Mouse (Mus musculus): ENCODE measurements around the gene Kcnd2. TPM values are rescaled to one million over a fixed set of nuclear protein-coding genes. Genes with fewer than 3 reads are reported as not detected.
"Not testable (repeated sequence)": the region's sequence is repeated elsewhere in the genome, so short reads cannot be mapped to it uniquely, and the experiment has no call there.

The Kcnd2 gene
- polyA plus RNA-seq, 1 experiment from 2014 or later, result 0.68 TPM

DNA sequence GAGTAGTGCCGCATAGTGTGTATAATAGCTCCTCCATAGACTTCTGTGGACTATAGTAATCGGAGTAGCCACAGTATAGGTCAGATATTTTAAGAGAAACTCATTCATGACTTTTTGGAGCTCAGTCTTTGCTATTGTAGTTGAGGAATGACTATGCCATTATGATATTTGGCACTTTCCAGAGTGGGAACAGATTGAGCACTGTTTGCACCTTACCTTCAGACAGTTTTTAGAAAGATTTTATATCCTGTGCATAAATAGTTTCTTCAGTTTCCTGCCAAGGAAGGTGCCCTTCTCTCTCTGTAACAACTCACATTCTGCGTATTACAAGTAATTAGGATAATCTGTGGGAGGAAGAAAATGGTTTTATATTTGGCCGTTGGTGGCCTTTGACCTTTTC, 89.6 kb downstream of the Kcnd2 start:
- 89% methylated on average over 4 of the region's 4 CpGs for WGBS
- Histone ChIP-seq H3K9ac (ENCODE audit: low read depth, low read length) (no peak overlapping the region), H3K9me3 (ENCODE audit: control insufficient read depth) (no peaks in the 10 kb centered on the region), H3K4me1 (replicated peaks; ENCODE audit: control insufficient read depth, insufficient read depth, low read length) (no peaks in the 10 kb centered on the region), H3K27me3 (replicated peaks; ENCODE audit: control insufficient read depth, insufficient read depth, low read length) (no peaks in the 10 kb centered on the region), H3K4me2 (replicated peaks; ENCODE audit: low read depth) (no peak overlapping the region), H3K36me3 (ENCODE audit: control insufficient read depth, insufficient read depth) (no peaks in the 10 kb centered on the region), H3K27ac (ENCODE audit: low read depth, low read length) (no peak overlapping the region), H3K4me3 (ENCODE audit: low read depth, low read length) (no peak overlapping the region)
- ATAC-seq, result no peak
- TF ChIP-seq CTCF (IDR thresholded peaks at IDR 0.05; ENCODE audit: low read depth), result no peak

DNA sequence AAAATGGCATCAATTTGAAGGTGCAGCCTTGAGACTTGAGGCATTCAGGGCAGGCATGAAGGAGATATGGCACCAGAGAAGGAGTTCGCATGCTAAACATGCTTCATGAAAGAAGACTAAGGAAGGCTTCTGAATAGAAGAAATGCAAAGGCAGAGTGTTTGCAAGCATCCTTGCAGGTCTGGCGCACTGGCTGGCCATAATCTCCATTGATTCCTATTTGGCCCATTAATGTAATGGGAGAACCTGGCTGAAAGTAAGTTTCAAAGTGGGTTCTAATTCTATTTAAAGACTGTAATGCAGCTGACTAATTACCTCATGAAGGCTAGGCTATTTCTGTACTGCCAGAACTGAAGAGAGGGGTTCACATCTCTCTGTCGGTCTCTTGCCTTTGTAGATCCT, 94.9 kb downstream of the Kcnd2 start:
- H3K27me3 ChIP-seq (replicated peaks; ENCODE audit: control insufficient read depth, insufficient read depth, low read length), result no peaks in the 10 kb centered on the region
- TF ChIP-seq CTCF (IDR thresholded peaks at IDR 0.05; ENCODE audit: low read depth), result no peak
- no peak for ATAC-seq
- H3K9me3 ChIP-seq (ENCODE audit: control insufficient read depth), result no peaks in the 10 kb centered on the region
- no peak overlapping the region for H3K9ac ChIP-seq (ENCODE audit: low read depth, low read length)
- no peak overlapping the region for H3K4me2 ChIP-seq (replicated peaks; ENCODE audit: low read depth)
- WGBS, result 89% methylated on average over 3 of the region's 3 CpGs
- no peaks in the 10 kb centered on the region for H3K36me3 ChIP-seq (ENCODE audit: control insufficient read depth, insufficient read depth)
- H3K4me3 ChIP-seq (ENCODE audit: low read depth, low read length), result no peak overlapping the region
- H3K4me1 ChIP-seq (replicated peaks; ENCODE audit: control insufficient read depth, insufficient read depth, low read length), result no peaks in the 10 kb centered on the region
- no peak overlapping the region for H3K27ac ChIP-seq (ENCODE audit: low read depth, low read length)

DNA sequence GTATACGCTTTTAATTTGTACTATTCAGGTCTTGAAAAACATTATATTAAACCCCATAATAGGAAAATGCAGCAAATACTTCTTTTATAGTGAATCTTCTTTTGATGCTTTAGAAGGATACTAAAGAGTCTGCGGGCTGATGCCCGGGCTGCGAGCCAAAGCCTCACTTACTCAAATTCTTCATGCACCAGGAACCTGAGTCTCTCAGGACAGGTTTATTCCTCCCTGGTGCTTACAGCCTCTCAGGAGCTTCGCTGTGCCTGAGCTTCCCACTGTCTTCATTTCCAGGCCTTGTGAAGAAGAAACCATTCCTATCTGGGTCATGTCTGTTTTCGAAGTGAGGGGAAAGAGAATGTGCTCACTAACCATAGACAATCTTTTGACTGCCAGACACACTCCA, 106.1 kb downstream of the Kcnd2 start:
- no peak for ATAC-seq
- Histone ChIP-seq H3K4me3 (ENCODE audit: low read depth, low read length) (no peak overlapping the region), H3K36me3 (ENCODE audit: control insufficient read depth, insufficient read depth) (no peaks in the 10 kb centered on the region), H3K4me1 (replicated peaks; ENCODE audit: control insufficient read depth, insufficient read depth, low read length) (no peaks in the 10 kb centered on the region), H3K27ac (ENCODE audit: low read depth, low read length) (no peak overlapping the region), H3K9me3 (ENCODE audit: control insufficient read depth) (no peaks in the 10 kb centered on the region), H3K4me2 (replicated peaks; ENCODE audit: low read depth) (no peak overlapping the region), H3K27me3 (replicated peaks; ENCODE audit: control insufficient read depth, insufficient read depth, low read length) (no peaks in the 10 kb centered on the region), H3K9ac (ENCODE audit: low read depth, low read length) (no peak overlapping the region)
- no peak for TF ChIP-seq CTCF (IDR thresholded peaks at IDR 0.05; ENCODE audit: low read depth)
- 84% methylated on average over 6 of the region's 6 CpGs for WGBS

DNA sequence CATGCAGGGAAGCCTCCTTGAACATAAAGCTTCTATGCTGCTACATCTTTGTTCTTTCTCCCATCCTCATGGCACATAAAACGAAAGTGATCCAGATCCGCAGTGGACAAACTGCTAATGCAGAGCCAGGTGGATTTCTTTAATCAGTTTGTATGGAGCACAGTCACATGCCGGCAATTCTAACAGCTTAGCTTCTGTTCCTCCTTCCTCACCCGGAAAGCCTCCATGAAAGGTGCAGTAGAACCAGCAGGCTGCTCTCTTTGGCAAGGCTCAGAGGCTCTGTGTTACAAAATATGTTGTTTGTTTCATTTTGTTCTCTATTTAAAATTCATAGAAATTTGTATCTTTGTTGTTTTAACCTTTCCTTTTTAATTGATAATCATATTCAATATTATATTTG, 106.9 kb downstream of the Kcnd2 start:
- Histone ChIP-seq H3K4me3 (ENCODE audit: low read depth, low read length) (no peak overlapping the region), H3K27ac (ENCODE audit: low read depth, low read length) (no peak overlapping the region), H3K4me1 (replicated peaks; ENCODE audit: control insufficient read depth, insufficient read depth, low read length) (no peaks in the 10 kb centered on the region), H3K4me2 (replicated peaks; ENCODE audit: low read depth) (no peak overlapping the region), H3K27me3 (replicated peaks; ENCODE audit: control insufficient read depth, insufficient read depth, low read length) (no peaks in the 10 kb centered on the region), H3K9me3 (ENCODE audit: control insufficient read depth) (no peaks in the 10 kb centered on the region), H3K9ac (ENCODE audit: low read depth, low read length) (no peak overlapping the region), H3K36me3 (ENCODE audit: control insufficient read depth, insufficient read depth) (no peaks in the 10 kb centered on the region)
- ATAC-seq, result no peak
- TF ChIP-seq CTCF (IDR thresholded peaks at IDR 0.05; ENCODE audit: low read depth), result no peak
- 84% methylated on average over 4 of the region's 4 CpGs for WGBS

DNA sequence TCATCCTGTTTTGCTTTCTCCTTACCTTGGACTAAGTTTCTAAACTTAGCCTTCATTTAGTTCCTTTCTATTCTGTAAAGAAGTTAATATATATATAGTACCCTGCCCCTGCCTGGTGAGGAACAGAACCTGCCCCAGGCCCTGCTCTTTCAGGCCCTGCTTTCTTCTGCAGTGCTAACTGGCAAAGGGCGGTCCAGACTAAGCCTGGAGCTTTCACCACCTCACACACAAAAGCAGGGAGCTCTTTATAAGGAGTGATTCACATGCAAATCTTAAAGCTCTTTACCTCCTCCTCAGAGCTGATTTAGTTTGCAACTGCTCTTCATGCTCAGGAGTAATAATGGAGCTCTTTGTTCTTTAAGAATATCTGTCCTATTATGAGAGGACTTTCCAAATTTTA, 109.9 kb downstream of the Kcnd2 start:
- 82% methylated on average over 1 of the region's 1 CpGs for WGBS
- no peaks in the 10 kb centered on the region for H3K9me3 ChIP-seq (ENCODE audit: control insufficient read depth)
- TF ChIP-seq CTCF (IDR thresholded peaks at IDR 0.05; ENCODE audit: low read depth), result no peak

DNA sequence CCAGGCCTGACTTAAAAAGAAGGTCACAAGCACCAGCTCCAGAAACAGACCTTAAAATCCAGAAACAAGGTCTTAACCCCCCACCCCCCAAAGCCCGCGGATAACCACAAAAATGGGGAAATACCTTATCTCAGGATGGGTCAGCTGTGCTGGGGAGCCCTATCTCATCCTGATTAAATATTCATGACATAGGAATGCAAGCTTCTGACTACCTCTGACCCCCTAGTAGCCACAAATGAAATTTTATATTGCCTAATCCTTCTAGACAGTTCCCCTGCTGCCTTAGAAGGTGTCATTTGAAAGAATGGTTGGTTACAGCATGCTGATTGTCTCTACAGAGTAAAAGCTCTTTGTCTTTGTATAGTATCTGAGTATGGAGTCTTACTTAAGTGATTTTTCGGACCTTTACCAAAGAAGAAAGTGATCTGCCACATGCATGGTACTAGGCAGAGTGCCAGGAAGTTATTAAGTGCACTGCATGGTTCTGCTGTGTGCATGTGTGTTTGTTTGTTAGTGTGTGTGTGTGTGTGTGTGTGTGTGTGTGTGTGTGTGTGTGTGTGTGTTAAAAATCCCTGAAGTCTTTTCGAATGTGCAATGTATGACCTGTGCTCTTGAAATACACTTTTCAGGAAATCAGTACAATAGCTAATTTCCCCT, 111.9 kb downstream of the Kcnd2 start:
- Histone ChIP-seq H3K9ac (ENCODE audit: low read depth, low read length) (no peak overlapping the region), H3K4me1 (replicated peaks; ENCODE audit: control insufficient read depth, insufficient read depth, low read length) (no peaks in the 10 kb centered on the region), H3K4me2 (replicated peaks; ENCODE audit: low read depth) (no peak overlapping the region), H3K27me3 (replicated peaks; ENCODE audit: control insufficient read depth, insufficient read depth, low read length) (no peaks in the 10 kb centered on the region), H3K36me3 (ENCODE audit: control insufficient read depth, insufficient read depth) (no peaks in the 10 kb centered on the region), H3K9me3 (ENCODE audit: control insufficient read depth) (no peaks in the 10 kb centered on the region), H3K4me3 (ENCODE audit: low read depth, low read length) (no peak overlapping the region), H3K27ac (ENCODE audit: low read depth, low read length) (no peak overlapping the region)
- TF ChIP-seq CTCF (IDR thresholded peaks at IDR 0.05; ENCODE audit: low read depth), result no peak
- 57% methylated on average over 4 of the region's 4 CpGs for WGBS
- no peak for ATAC-seq

More for the DNA sequence above, 109.9 kb downstream of the Kcnd2 start:
- Histone ChIP-seq H3K27me3 (replicated peaks; ENCODE audit: control insufficient read depth, insufficient read depth, low read length) (no peaks in the 10 kb centered on the region), H3K4me3 (ENCODE audit: low read depth, low read length) (no peak overlapping the region), H3K4me2 (replicated peaks; ENCODE audit: low read depth) (no peak overlapping the region), H3K27ac (ENCODE audit: low read depth, low read length) (no peak overlapping the region), H3K4me1 (replicated peaks; ENCODE audit: control insufficient read depth, insufficient read depth, low read length) (no peaks in the 10 kb centered on the region), H3K36me3 (ENCODE audit: control insufficient read depth, insufficient read depth) (no peaks in the 10 kb centered on the region), H3K9ac (ENCODE audit: low read depth, low read length) (no peak overlapping the region)
- ATAC-seq, result no peak

DNA sequence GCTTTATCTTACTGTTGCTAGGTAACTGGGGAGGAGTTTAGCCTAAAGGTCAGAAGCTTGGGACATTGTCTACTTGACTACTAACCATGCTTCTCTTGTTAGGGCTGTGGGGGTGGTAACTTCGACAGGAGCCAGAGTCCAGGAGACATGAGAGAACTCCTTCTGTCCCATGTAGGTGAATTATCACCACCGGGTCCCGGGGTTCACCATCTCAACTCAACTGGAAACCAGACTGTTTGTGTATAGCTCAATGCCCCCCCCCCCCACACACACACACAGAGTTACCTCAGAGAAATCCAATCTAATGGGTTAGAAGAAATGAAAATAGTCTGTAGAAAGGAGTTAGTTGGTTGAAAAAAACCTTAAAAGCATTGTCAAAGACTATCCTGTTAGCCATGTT, 170.0 kb downstream of the Kcnd2 start:
- H3K4me2 ChIP-seq (replicated peaks; ENCODE audit: low read depth); H3K9ac ChIP-seq (ENCODE audit: low read depth, low read length); H3K4me3 ChIP-seq (ENCODE audit: low read depth, low read length); H3K27ac ChIP-seq (ENCODE audit: low read depth, low read length); H3K4me1 ChIP-seq (replicated peaks; ENCODE audit: control insufficient read depth, insufficient read depth, low read length); ATAC-seq; H3K9me3 ChIP-seq (ENCODE audit: control insufficient read depth); H3K27me3 ChIP-seq (replicated peaks; ENCODE audit: control insufficient read depth, insufficient read depth, low read length); H3K36me3 ChIP-seq (ENCODE audit: control insufficient read depth, insufficient read depth): not testable (repeated sequence)
- WGBS, result 79% methylated on average over 3 of the region's 3 CpGs
